Mouse (Mus musculus): ENCODE results near the gene Ube2z. TPM values are rescaled to one million over a fixed set of nuclear protein-coding genes. Genes with fewer than 3 reads are reported as not detected.
"Not testable (repeated sequence)": the region's sequence is repeated elsewhere in the genome, so short reads cannot be mapped to it uniquely, and the experiment has no call there.

The Ube2z gene
- 25.0 and 27.0 TPM in 2 replicates for polyA plus RNA-seq (2016; fragmentation: Nextera tagmentation; extraction: Ambion mirVana)

DNA sequence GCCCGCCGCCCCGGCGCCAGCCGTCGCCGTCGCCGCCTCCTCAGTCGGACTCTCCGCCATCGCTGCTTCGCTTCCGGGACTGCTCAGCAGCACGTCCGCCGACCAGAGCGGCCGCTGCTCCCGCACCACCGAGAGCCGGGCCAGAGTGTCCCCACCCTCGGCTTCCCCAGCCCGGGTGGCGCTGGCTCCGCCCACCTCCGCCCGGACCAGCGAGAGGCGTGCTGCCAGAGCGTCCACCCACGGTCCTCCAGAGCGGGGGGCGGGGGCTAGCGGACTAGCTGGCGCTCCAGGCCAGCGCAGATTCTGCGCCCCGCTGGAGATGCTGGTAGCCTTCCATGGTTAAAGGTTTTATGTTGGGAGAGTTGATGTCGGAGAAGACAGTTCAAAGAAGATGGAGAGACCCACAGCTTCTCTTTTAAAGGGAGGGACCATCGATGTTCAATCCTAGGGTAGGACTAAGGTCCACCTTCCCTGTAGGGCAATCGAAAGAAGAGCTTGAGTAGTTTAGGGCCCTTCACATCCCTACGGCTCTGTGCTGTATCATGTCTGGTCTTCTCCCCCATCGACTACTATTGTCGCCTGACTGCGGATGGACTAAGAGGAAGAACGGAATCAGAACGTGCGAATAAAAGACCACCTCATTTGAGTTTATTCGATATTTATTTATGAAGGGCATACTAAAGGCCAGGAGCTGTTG, at the start of gene Ube2z:
Ube2z (minus strand) TSS at position 174 of the 697 bp plus-strand sequence.
- Histone ChIP-seq H3K27ac (replicated peaks) (peak within 1 kb of the TSS; percentile 94), H3K4me3 (peak within 1 kb of the TSS; percentile 97), H3K9me3 (replicated peaks) (no peaks in the 10 kb centered on the region), H3K27me3 (ENCODE audit: low read depth, poor library complexity, severe bottlenecking) (no peaks in the 10 kb centered on the region), H3K36me3 (peaks cover 38% of the 10 kb centered on the region), H3K4me1 (peaks cover 31% of the 10 kb centered on the region)
- peak; percentile 96 for DNase-seq (ENCODE audit: low spot score)
- 5% methylated on average over 50 of the region's 50 CpGs for WGBS

DNA sequence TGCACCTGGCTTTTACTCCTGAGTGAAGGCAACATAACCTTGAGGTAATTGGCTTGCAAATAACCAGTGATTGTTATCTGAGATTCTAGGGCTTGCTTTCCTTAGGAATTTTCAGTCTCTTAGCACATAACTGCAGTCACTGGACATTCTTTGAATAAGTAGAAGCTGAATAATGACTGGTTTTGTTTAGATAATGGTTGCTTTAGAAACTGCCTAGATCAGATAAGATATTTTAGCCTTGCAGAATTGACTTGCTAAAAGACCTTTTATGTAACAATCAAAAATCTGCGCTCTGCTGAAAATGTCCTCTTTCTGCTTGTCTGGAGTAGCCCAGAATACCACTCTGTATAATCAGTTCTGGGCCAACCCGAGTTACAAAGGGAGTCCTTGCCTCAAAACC, 48.9 kb upstream of the Ube2z start:
- no peak overlapping the region for H3K27ac ChIP-seq (replicated peaks)
- H3K4me1 ChIP-seq = no peaks in the 10 kb centered on the region
- H3K36me3 ChIP-seq = no peaks in the 10 kb centered on the region
- DNase-seq (ENCODE audit: low spot score) = no peak
- WGBS = 77% methylated on average over 2 of the region's 2 CpGs
- H3K9me3 ChIP-seq (replicated peaks) = no peaks in the 10 kb centered on the region
- no peaks in the 10 kb centered on the region for H3K27me3 ChIP-seq (ENCODE audit: low read depth, poor library complexity, severe bottlenecking)
- H3K4me3 ChIP-seq = no peak overlapping the region

DNA sequence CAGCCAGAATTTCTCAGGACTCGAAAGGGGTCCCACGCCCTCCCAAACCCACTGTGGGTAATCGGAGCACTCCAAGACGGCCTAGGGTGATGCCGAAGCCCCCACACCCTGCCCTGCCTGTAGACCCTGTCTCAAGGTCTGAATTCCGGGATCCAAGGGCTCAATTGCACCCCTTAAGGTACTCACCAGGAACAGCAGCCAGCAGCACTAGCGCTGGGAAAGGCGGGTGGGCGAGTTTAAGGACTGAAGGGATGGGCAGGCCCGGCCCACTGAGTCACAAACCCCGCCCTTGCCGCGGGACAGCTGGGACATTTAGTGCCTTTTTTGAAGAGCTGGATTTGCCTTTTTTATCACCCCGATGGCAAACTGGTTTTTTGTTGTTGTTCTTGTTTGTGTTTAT, 46.6 kb upstream of the Ube2z start, which contains the start of gene Calcoco2:
Calcoco2 (minus strand) TSS at position 214 of the 400 bp plus-strand sequence.
- H3K27me3 ChIP-seq (ENCODE audit: low read depth, poor library complexity, severe bottlenecking) = no peaks in the 10 kb centered on the region
- H3K36me3 ChIP-seq = no peaks in the 10 kb centered on the region
- H3K9me3 ChIP-seq (replicated peaks) = no peaks in the 10 kb centered on the region
- H3K4me3 ChIP-seq = no peak within 1 kb of the TSS
- no peak within 1 kb of the TSS for H3K27ac ChIP-seq (replicated peaks)
- DNase-seq (ENCODE audit: low spot score) = no peak
- WGBS = 45% methylated on average over 14 of the region's 14 CpGs
- no peaks in the 10 kb centered on the region for H3K4me1 ChIP-seq

DNA sequence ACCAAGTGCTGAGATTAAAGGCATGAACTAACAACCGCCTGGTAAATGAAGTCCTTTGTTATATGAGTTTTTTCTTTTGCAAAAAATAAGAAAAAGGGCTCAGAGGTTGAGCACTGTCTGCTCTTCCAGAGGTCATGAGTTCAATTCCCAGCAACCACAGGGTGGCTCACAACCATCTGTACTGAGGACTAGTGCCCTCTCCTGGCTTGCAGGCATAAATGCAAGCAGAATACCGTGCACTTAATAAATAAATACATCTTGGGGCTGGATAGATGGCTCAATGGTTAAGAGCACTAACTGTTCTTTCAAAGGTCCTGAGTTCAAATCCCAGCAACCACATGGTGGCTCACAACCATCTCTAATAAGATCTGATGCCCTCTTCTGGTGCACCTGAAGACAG, 45.8 kb upstream of the Ube2z start:
- H3K27me3 ChIP-seq (ENCODE audit: low read depth, poor library complexity, severe bottlenecking); H3K27ac ChIP-seq (replicated peaks); H3K9me3 ChIP-seq (replicated peaks); H3K36me3 ChIP-seq; H3K4me3 ChIP-seq; H3K4me1 ChIP-seq; DNase-seq (ENCODE audit: low spot score): not testable (repeated sequence)
- 64% methylated on average over 2 of the region's 2 CpGs for WGBS

DNA sequence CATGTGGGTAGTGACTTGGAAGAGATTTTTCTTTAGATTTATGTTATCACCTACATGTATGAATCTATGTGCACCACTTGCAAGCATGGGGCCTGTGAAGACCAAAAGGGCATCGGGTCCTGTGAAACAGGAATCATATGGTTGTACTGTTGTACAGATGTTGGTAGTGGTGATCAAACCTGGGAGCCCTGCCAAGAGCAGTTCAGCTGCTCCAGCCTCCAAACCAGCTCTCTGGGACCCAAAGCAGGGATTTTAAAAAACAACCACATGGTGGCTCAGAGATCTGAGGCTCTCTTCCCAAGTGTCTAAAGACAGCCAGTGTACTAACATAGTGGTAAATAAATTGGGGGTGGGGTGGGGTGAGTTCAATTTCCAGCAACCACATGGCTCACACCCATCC, 43.2 kb upstream of the Ube2z start:
- no peaks in the 10 kb centered on the region for H3K36me3 ChIP-seq
- no peaks in the 10 kb centered on the region for H3K27me3 ChIP-seq (ENCODE audit: low read depth, poor library complexity, severe bottlenecking)
- WGBS = 89% methylated on average over 1 of the region's 1 CpGs
- H3K4me3 ChIP-seq = no peak overlapping the region
- no peaks in the 10 kb centered on the region for H3K9me3 ChIP-seq (replicated peaks)
- H3K4me1 ChIP-seq = no peaks in the 10 kb centered on the region
- DNase-seq (ENCODE audit: low spot score) = no peak
- H3K27ac ChIP-seq (replicated peaks) = no peak overlapping the region

DNA sequence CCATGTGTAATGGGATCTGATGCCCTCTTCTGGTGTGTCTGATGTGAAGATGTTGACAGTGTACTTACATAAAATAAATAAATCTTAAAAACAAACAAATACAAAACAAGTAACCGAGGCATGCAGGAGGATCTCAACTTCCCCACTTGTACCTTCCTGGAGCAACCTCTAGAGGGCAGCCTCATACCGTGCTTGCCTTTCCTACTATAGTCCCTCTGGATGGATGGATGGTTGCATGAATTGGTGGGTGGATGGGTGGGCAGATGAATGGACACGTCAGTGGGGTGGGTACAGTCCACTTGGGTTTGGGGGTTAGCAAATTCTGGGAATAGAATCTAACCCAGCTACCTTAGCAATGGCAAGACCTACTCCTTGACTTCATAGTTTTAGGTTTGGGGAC, 28.2 kb upstream of the Ube2z start:
- H3K36me3 ChIP-seq = no peaks in the 10 kb centered on the region
- no peak overlapping the region for H3K4me3 ChIP-seq
- peak; percentile 51 for DNase-seq (ENCODE audit: low spot score)
- H3K27ac ChIP-seq (replicated peaks) = no peak overlapping the region
- WGBS = 17% methylated on average over 3 of the region's 3 CpGs
- no peaks in the 10 kb centered on the region for H3K9me3 ChIP-seq (replicated peaks)
- H3K4me1 ChIP-seq = no peaks in the 10 kb centered on the region
- H3K27me3 ChIP-seq (ENCODE audit: low read depth, poor library complexity, severe bottlenecking) = no peaks in the 10 kb centered on the region

DNA sequence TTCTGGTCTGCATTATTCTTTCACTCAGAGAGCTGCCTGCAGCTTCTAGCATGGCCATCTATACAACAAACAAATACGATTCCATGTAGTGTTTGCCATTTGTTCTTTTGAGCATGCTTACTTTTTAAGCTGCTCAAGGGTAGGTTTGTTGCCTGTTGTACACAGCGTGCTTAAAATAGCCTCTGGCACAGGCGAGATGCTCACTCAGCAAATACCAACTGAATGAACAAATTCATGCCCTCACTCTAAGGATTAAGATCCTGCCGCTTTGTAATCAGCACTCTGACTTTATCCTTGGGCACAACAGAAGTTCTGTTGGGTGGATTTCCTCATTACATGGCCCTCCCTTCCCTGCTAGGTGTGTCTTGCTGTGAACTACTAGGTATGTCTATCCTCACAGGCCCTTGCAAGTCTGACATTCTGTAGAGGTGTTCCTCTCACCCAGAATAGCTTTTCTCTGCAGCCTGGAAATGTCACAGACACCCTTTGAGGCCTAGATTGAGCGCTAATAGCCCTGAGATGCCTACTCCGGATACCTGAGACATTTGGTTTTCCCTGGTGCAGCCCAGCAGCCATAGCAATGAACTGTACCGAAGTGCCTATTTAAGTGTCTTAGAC, 27.6 kb upstream of the Ube2z start:
- no peaks in the 10 kb centered on the region for H3K4me1 ChIP-seq
- H3K4me3 ChIP-seq = no peak overlapping the region
- H3K27ac ChIP-seq (replicated peaks) = no peak overlapping the region
- no peaks in the 10 kb centered on the region for H3K36me3 ChIP-seq
- H3K27me3 ChIP-seq (ENCODE audit: low read depth, poor library complexity, severe bottlenecking) = no peaks in the 10 kb centered on the region
- H3K9me3 ChIP-seq (replicated peaks) = 0 out of 2 replicates have a peak, but pooled peaks cover 5% of the 10 kb centered on the region
- no peak for DNase-seq (ENCODE audit: low spot score)
- 52% methylated on average over 7 of the region's 7 CpGs for WGBS

DNA sequence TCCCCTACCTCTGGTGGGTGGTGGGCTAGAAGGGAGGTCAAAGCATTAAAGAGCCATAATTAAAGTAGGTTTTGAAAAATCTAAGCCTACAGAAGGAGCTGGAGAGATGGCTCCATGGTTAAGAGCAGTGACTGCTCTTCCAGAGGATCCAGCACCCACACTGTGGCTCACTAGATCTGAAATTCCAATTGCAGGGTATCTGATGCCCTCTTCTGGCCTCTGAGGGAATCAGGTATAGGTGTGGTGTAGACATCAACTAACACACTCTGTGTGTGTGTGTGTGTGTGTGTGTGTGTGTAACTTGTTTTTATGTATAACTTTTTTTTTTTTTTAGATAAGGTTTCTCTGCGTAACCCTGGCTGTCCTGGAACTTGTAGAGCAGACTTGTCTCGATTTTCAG, 25.9 kb upstream of the Ube2z start:
- no peak overlapping the region for H3K4me3 ChIP-seq
- WGBS = 68% methylated on average over 2 of the region's 2 CpGs
- H3K36me3 ChIP-seq = no peaks in the 10 kb centered on the region
- H3K27ac ChIP-seq (replicated peaks) = no peak overlapping the region
- H3K27me3 ChIP-seq (ENCODE audit: low read depth, poor library complexity, severe bottlenecking) = no peaks in the 10 kb centered on the region
- DNase-seq (ENCODE audit: low spot score) = no peak
- no peaks in the 10 kb centered on the region for H3K4me1 ChIP-seq
- H3K9me3 ChIP-seq (replicated peaks) = 0 out of 2 replicates have a peak, but pooled peaks cover 6% of the 10 kb centered on the region

DNA sequence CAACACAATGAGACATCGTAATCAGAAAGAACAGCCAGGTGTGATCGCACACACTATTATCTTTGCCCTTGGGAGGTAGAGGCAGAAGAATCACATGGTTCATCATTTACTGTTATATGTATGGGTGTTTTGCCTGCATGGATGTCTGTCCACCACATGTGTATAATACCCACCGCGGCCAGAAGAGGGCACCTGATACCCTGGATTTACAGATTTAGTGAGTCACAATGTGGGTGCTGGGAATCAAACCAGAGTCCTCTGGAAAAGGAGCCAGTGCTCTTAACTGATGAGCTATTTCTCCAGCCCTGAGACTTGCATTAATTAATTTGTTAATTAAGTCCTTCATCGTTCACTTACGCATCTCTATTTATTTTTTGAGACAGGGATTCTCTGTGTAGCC, 22.8 kb upstream of the Ube2z start:
- Histone ChIP-seq H3K9me3 (replicated peaks) (0 out of 2 replicates have a peak, but pooled peaks cover 6% of the 10 kb centered on the region), H3K27me3 (ENCODE audit: low read depth, poor library complexity, severe bottlenecking) (no peaks in the 10 kb centered on the region), H3K27ac (replicated peaks) (no peak overlapping the region), H3K36me3 (no peaks in the 10 kb centered on the region), H3K4me1 (no peaks in the 10 kb centered on the region), H3K4me3 (no peak overlapping the region)
- WGBS = 89% methylated on average over 6 of the region's 6 CpGs
- DNase-seq (ENCODE audit: low spot score) = no peak

DNA sequence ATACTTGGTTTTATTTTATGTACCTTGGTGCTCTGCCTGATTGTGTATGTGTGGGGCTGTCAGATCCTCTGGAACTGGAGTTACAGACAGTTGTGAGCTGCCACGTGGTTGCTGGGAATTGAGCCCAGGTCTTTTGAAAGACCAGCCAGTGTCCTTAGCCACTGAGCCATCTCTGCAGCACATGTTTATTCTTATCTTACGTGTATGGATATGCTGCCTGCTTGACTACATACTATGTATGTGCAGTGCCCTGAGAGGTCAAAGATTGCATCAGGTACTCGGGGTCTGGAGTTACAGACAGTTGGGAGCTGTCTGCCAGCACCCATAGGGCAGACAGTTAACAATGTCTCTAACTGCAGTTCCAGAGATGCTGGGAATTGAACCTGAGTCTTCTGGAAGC, 17.5 kb upstream of the Ube2z start:
- WGBS = 74% methylated on average over 3 of the region's 3 CpGs
- Histone ChIP-seq H3K36me3 (no peaks in the 10 kb centered on the region), H3K4me1 (no peaks in the 10 kb centered on the region), H3K27me3 (ENCODE audit: low read depth, poor library complexity, severe bottlenecking) (no peaks in the 10 kb centered on the region), H3K9me3 (replicated peaks) (no peaks in the 10 kb centered on the region), H3K27ac (replicated peaks) (no peak overlapping the region), H3K4me3 (no peak overlapping the region)
- no peak for DNase-seq (ENCODE audit: low spot score)

DNA sequence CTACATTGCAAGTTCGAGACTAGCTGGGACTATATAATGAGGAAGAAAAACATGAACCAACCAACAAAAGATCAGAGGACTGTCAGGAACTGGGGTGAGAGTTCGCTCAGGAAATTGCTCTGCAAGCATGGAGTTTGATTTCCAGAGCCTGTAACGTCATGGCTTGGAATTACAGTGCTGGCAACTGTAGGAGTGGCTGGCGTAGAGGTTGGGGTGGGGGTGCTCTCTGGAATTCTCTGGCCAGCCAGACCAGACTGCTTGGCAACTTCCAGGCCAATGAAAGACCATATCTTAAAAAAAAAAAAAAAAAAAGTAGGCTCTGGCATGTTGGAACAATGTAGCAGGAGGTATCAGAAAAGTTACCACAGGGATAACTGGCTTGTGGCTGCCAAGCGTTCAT, 15.5 kb upstream of the Ube2z start:
- Histone ChIP-seq H3K36me3 (no peaks in the 10 kb centered on the region), H3K27ac (replicated peaks) (no peak overlapping the region), H3K4me3 (no peak overlapping the region), H3K27me3 (ENCODE audit: low read depth, poor library complexity, severe bottlenecking) (no peaks in the 10 kb centered on the region), H3K9me3 (replicated peaks) (no peaks in the 10 kb centered on the region), H3K4me1 (no peaks in the 10 kb centered on the region)
- no peak for DNase-seq (ENCODE audit: low spot score)
- WGBS = 87% methylated on average over 5 of the region's 5 CpGs

DNA sequence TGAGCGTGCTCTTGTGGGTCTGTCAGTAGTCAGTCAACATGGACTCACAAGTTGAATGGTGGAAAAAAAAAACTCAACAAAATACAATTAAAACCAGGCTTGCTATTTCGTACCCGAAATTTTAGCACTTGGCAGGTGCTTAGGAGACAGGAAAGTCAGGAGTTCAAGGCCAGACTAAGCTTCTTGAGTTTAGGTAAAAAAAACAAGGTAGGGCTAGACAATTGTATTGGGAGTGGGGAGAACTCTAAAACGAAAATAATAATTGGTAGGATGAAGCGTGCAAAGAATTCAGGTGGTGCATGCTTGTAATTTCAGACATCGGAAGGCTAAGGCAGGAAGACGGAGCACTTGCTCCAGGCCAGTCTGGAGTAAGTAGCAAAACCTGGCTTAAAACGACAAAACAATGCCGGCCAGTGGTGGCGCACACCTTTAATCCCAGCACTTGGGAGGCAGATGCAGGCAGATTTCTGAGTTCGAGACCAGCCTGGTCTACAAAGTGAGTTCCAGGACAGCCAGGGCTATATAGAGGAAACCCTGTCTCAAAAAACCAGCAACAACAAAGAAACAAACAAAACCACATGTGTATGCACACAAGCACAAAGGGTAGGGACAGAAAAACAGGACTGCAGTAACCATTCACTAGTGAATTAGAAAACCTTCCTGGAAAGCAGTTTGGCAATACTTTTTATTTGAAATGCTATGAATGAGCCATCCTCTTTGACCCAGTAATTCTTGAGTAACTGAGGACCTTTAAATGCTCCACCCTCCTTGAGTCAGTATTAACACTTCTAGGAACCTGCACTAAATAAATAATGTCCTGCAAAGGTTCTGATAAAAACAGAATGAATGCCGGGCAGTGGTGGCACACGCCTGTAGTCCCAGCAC, 11.3 kb upstream of the Ube2z start:
- peak overlapping the region; percentile 83 for H3K27ac ChIP-seq (replicated peaks)
- H3K4me3 ChIP-seq = peak overlapping the region; percentile 89
- H3K4me1 ChIP-seq = peaks cover 18% of the 10 kb centered on the region
- no peaks in the 10 kb centered on the region for H3K9me3 ChIP-seq (replicated peaks)
- H3K27me3 ChIP-seq (ENCODE audit: low read depth, poor library complexity, severe bottlenecking) = no peaks in the 10 kb centered on the region
- DNase-seq (ENCODE audit: low spot score) = no peak
- 69% methylated on average over 13 of the region's 13 CpGs for WGBS
- H3K36me3 ChIP-seq = peaks cover 18% of the 10 kb centered on the region
